Mouse (Mus musculus) lung, postnatal 0 days (tissue): ENCODE results near the gene Tyro3.

ENCODE experiments used
- CTCF ChIP-seq: IDR thresholded peaks from 2 replicates; pipeline ENCODE4 v1.5.1; 2016; ENCODE audit warnings: antibody characterized with exemption, mild to moderate bottlenecking
- EP300 ChIP-seq: IDR thresholded peaks from 2 replicates; pipeline ENCODE4 v1.6.1; 2016; ENCODE audit warnings: antibody characterized with exemption, mild to moderate bottlenecking, control low read depth

- TF ChIP-seq CTCF (no peak), EP300 (no peak)
Observed at GRCm38 (mm10) chr2:119760251-119760650, 37.3 kb upstream of the Tyro3 start, which contains the start of gene Ltk.
